ENCODE assay signal across 11 mouse cellular contexts in the genomic region with DNA sequence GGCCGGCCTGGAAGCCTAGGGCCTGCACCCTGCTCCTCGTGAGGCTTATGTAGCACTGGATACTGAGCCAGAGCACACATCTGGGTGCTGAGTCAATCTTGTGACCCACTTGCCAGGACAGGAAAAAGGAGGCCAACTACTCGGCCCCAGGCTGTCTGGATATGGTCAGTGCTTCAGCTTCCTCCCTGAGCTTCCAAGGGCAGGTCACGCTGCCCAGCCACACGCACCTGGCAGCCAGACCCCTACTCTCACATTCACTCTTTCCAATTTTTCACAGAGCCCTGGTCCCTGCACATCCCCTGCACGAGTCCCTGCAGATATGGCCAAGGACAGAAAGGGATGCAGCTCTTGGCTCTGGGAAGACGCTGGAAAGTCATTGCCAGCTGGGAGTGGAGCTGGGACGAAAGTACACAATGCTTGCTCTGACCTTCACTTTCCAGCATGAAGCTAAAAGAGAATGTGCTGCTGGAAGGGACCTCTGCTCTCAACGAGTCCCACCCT.
DNase-seq lines count a peak whose midpoint lies in the region; ATAC-seq and TF ChIP-seq lines count a peak whose summit lies in the region.
"Had no signal": no experiment of that assay in that cellular context is flagged by ENCODE, and none has a peak within 500 bp of the region (broad histone marks: within the 10 kb centered on the region; RNA-seq: fewer than 3 reads in every experiment).

No protein-coding gene starts in this region.

- H3K27ac ChIP-seq in layer of hippocampus, adult 2 months, result peak overlapping the region; percentile 25; the same call in 1 of the 2 replicates
- H3K27ac ChIP-seq in brown adipose tissue, adult 24 weeks (replicated peaks; ENCODE audit: low read depth, low read length), result peak overlapping the region; percentile 66
- peak overlapping the region; percentile 64 for H3K27ac ChIP-seq in heart, adult 2 months
- H3K27ac ChIP-seq in limb, embryonic 10.5 days, result 0 out of 2 replicates have a peak overlapping the region, but pooled peaks have one; percentile 8
- H3K27ac ChIP-seq: midbrain, embryonic 15.5 days; stomach, embryonic 15.5 days had no signal

- WGBS in heart, adult 2 months, result 25% methylated on average over 9 of the region's 9 CpGs
- WGBS in limb, embryonic 10.5 days, result 82% methylated on average over 9 of the region's 9 CpGs

- no peaks in the 10 kb centered on the region for H3K36me3 ChIP-seq in heart, adult 2 months (ENCODE audit: control insufficient read depth, insufficient read depth, low read length)
- peaks cover 96% of the 10 kb centered on the region for H3K36me3 ChIP-seq in limb, embryonic 10.5 days
- H3K36me3 ChIP-seq: midbrain, embryonic 15.5 days had no signal

- TF ChIP-seq EP300 in heart, adult 2 months (IDR thresholded peaks at IDR 0.05; ENCODE audit: insufficient read depth, low read depth, low read length), result peak; percentile 31; the same call in 1 of the 2 replicates

- 0 out of 2 replicates have a peak overlapping the region, but pooled peaks have one; percentile 3 for H3K9ac ChIP-seq in heart, adult 2 months (ENCODE audit: low read depth, low read length)
- H3K9ac ChIP-seq: midbrain, embryonic 15.5 days; stomach, embryonic 15.5 days had no signal

- TF ChIP-seq CTCF in layer of hippocampus, adult 2 months (conservative IDR thresholded peaks at IDR 0.05), result no peak
- TF ChIP-seq CTCF in heart, adult 2 months (IDR thresholded peaks at IDR 0.05), result no peak

- H3K79me2 ChIP-seq in heart, adult 2 months (replicated peaks; ENCODE audit: control insufficient read depth, insufficient read depth, low read length), result no peaks in the 10 kb centered on the region

- H3K27me3 ChIP-seq in heart, adult 2 months (ENCODE audit: control insufficient read depth, insufficient read depth, low read length), result no peaks in the 10 kb centered on the region
- H3K27me3 ChIP-seq in limb, embryonic 10.5 days (ENCODE audit: low read depth, poor library complexity, severe bottlenecking), result peaks cover 19% of the 10 kb centered on the region
- H3K27me3 ChIP-seq: midbrain, embryonic 15.5 days; stomach, embryonic 15.5 days had no signal

- intact Hi-C loops in heart, adult 2 months (cut with DNase I), result loop anchor here (2.0 to 5.0 kb wide), 2 partner anchors 74 to 78 kb away; no protein-coding TSS in a partner anchor

- H3K4me1 ChIP-seq in brown adipose tissue, adult 24 weeks (ENCODE audit: control insufficient read depth, insufficient read depth, insufficient read length, low read length), result peaks cover 11% of the 10 kb centered on the region
- peaks cover 12% of the 10 kb centered on the region for H3K4me1 ChIP-seq in heart, adult 2 months (ENCODE audit: control insufficient read depth, insufficient read depth, low read length)
- H3K4me1 ChIP-seq in limb, embryonic 10.5 days, result peaks cover 41% of the 10 kb centered on the region
- H3K4me1 ChIP-seq: stomach, embryonic 15.5 days had no signal

- H3K4me3 ChIP-seq in layer of hippocampus, adult 2 months, result no peak overlapping the region
- no peak overlapping the region for H3K4me3 ChIP-seq in brown adipose tissue, adult 24 weeks (ENCODE audit: insufficient read depth, low read depth, low read length)
- H3K4me3 ChIP-seq in heart, adult 2 months, result no peak overlapping the region
- H3K4me3 ChIP-seq in limb, embryonic 10.5 days, result no peak overlapping the region
- H3K4me3 ChIP-seq: midbrain, embryonic 15.5 days; stomach, embryonic 15.5 days had no signal

- no peak for TF ChIP-seq POLR2A in heart, adult 2 months (IDR thresholded peaks at IDR 0.05; ENCODE audit: insufficient read depth, low read depth, low read length)

- no peaks in the 10 kb centered on the region for H3K9me3 ChIP-seq in limb, embryonic 10.5 days (replicated peaks)
- H3K9me3 ChIP-seq: midbrain, embryonic 15.5 days; stomach, embryonic 15.5 days had no signal

- DNase-seq in layer of hippocampus, adult 2 months (ENCODE audit: low spot score in 2 of 2), result no peak
- DNase-seq in layer of hippocampus, postnatal 14 days (ENCODE audit: low spot score in 2 of 2), result no peak
- DNase-seq in heart, adult 2 months, result peak; percentile 74 to 81
- no peak for DNase-seq in limb, embryonic 10.5 days (ENCODE audit: low spot score)
- no peak for DNase-seq in cerebellum, postnatal 4 days (ENCODE audit: low spot score in 2 of 2)
- DNase-seq: cerebellum, postnatal 36 days; lung, adult 18-20 months had no signal

- no peak for ATAC-seq in CD4-positive, CD25-positive, alpha-beta regulatory T cell, adult 4 months
- ATAC-seq: midbrain, embryonic 15.5 days had no signal

Comparison
In these comparisons a context has a peak if more than half of its experiments do, and no peak if none do; other contexts are left out.
1. DNase-seq: peak in heart, adult 2 months (2 of 2); none in layer of hippocampus, adult 2 months (0 of 2), layer of hippocampus, postnatal 14 days (0 of 2), limb, embryonic 10.5 days (single experiment) and cerebellum, postnatal 4 days (0 of 2).
2. H3K27ac ChIP-seq: peak in every context shown above with its lines; median percentile 66 in brown adipose tissue, adult 24 weeks; 64 in heart, adult 2 months; 25 in layer of hippocampus, adult 2 months; 8 in limb, embryonic 10.5 days.